Mouse (Mus musculus) naive thymus-derived CD4-positive, alpha-beta T cell, adult 2 months (primary cell): ENCODE measurements around the gene Olfr669.
"Not testable (repeated sequence)": the region's sequence is repeated elsewhere in the genome, so short reads cannot be mapped to it uniquely, and the experiment has no call there.

ENCODE experiments used
- DNase-seq: peaks from one replicate; pipeline ENCODE4 v3.0.0-alpha.2; 2011; ENCODE audit warnings: low read depth

Gene Olfr669

DNA sequence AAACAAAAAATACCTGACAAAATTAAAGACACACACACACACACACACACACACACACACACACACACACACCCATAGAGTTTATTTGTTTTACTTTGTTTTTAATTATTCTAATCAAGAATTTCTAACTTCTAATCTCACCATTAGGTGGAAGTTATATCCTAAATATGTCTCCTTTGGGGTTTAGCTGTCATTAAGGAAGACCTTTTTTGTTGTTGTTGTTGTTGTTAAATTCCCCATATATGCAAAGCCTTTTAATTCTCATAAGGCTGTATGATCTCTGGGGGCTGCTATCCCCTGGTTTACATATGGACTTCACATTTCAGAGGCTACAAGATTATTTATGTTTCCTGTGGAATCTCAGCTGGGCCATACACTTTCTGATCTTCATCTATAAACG, at the start of gene Olfr669:
Gene Olfr669, plus strand, starts transcription at position 301 of the 400 bp plus-strand sequence.
- no peak for DNase-seq

DNA sequence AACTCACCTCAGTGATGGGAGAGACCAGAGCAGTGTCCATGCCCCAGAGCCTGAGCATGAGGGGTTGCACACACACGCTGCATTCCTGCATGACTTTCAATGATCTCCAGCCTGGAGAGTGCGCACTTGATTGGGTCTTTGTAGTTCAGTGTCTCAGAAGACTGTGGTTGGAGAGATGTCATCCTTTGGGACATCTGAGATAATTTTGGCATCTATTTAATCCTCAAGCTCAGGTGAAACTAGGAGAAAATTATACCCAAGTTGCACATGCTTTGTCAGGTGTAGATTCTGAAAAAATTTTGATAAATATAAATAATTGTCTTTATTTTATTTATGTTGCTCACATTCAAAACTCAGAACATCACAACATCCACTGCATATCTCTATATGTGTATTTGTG, 38.2 kb upstream of the Olfr669 start, which contains the start of gene Olfr666:
Gene Olfr666, minus strand, starts transcription at position 101 of the 400 bp plus-strand sequence.
- DNase-seq: no peak

DNA sequence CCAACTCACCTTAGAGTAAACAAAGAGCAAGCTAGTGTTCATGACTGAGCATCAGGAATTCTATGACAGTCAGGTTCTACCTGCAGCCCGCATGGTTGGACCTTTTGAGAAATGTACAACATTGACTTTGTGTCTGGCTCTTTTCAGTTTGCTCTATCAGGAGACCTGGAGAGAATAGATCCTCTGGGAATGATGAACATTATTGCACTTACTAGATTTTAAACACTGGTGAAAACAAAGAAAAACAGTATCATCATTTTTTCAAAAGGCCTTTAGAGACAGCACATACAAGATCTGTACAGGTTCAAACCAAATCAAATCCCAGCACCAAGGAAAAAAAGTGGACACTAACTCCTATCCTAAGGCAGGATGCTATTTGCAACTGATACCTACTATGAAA, 12.7 kb upstream of the Olfr669 start, which contains the start of gene Olfr667:
Gene Olfr667, minus strand, starts transcription at position 101 of the 400 bp plus-strand sequence.
- no peak for DNase-seq

DNA sequence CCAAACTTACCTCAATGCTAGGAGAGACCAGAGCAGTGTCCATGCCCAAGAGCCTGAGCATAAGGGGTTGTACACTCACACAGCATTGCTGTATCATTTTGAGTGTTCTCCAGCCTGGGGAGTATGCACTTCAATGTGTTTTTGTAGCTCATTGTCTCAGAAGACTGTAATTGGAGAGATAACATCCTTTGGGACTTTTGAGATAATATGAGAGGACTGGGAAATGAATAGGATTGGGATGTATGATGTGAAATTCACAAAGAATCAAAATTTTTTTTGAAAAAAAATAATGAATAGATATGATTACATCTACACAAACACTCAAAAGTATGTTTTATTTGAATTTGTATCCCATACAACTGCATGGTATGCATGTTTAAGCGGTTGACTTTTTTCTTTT, 6.1 kb upstream of the Olfr669 start, which contains the start of gene Olfr668:
Gene Olfr668, minus strand, starts transcription at position 101 of the 400 bp plus-strand sequence.
- DNase-seq: no peak

DNA sequence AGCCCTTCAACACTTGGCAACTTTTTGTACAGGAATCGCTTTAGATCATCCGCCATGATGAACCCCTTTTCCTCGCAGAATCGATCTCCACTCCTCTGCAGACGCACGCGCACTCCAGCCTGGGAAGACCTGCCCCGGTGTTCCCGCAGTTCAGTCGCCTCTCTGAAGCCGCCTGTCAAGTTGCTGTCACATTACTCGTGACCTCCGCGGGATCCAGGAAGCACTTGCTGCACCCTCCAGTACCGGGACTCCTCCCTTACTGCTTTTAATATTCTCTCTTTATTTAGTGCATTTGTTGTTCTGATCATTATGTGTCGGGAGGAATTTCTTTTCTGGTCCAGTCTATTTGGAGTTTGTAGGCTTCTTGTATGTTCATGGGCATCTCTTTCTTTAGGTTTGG, 16.2 kb downstream of the Olfr669 start:
- not testable (repeated sequence) for DNase-seq

DNA sequence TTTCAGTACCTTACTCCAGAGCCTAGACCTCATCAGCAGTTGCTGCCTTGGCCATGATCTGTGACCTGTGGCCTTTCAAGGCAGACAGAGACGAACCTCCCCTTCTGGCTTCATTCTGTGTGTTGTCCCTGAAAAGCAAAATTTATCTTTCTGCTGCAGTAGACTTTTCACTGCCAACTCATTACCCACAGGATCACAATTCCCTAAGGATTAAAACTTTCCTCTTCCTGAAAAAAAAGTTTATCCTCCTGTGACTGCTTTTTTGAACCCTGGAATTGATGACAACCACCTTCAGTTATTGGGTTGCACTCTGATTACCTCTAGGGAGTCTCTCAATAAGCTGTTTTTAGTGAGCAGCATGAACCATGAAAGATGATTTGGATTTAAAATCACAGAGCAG, 28.5 kb downstream of the Olfr669 start, which contains the start of gene Olfr670:
Gene Olfr670, minus strand, starts transcription at position 101 of the 400 bp plus-strand sequence.
- no peak for DNase-seq

DNA sequence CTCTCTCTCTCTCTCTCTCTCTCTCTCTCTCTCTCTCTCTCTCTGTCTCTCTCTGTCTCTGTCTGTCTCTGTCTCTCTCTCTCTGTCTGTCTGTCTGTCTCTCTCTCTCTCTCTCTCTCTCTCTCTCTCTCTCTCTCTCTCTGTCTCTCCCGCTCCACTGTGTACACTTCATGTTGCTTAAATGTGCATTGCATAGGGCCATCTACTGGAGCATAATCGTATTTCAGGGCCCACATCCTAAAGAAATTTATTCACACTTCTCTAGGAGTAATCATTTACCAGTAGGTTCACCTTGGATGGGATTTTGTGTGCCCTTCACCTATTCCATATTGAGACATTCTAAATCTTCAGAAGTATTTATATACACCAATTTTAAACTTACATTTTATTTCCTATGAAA, 38.5 kb downstream of the Olfr669 start:
- not testable (repeated sequence) for DNase-seq

DNA sequence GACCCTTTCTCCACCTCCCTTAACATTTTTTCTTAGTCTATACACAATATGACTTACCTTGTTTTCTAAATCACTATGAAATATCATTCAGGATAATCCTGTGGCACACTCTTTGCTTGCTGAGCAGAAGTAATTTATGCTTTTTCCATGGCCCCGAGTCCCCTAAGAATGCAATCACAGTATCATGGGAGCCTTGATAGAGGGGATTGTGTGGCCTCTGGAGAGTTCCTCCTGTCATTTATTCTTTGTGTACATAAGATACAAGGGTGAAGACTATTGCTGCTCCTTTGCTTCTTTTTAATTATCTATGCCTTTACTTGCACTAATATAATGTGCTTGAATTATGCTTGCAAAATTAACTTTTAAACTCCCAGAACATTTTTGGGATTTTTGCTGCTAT, 45.0 kb downstream of the Olfr669 start, which contains the start of gene Olfr671:
Gene Olfr671, minus strand, starts transcription at position 101 of the 400 bp plus-strand sequence.
- no peak for DNase-seq
